Mouse (Mus musculus) ES-E14 (cell line): ENCODE results near the gene Fam25c.

Experiments
- CHD2 ChIP-seq: IDR thresholded peaks from 2 replicates; pipeline ENCODE4 v1.6.1; 2014; ENCODE audit warnings: mild to moderate bottlenecking, low read depth, low read length, inconsistent platforms
- HCFC1 ChIP-seq: IDR thresholded peaks from 2 replicates; pipeline ENCODE4 v1.6.1; 2012; ENCODE audit warnings: low read length, inconsistent platforms, borderline replicate concordance; ENCODE audit not compliant: insufficient read depth
- MAFK ChIP-seq: IDR thresholded peaks from 2 replicates; pipeline ENCODE4 v1.6.1; 2014; ENCODE audit warnings: mild to moderate bottlenecking, low read depth, low read length, inconsistent platforms; ENCODE audit not compliant: insufficient read depth
- ZC3H11A ChIP-seq: IDR thresholded peaks from 2 replicates; pipeline ENCODE4 v1.6.1; 2012; ENCODE audit warnings: low read depth, mild to moderate bottlenecking, inconsistent platforms, low read length, borderline replicate concordance
- ZNF384 ChIP-seq: IDR thresholded peaks from 2 replicates; pipeline ENCODE4 v1.6.1; 2012; ENCODE audit warnings: low read depth, low read length, inconsistent platforms

DNA sequence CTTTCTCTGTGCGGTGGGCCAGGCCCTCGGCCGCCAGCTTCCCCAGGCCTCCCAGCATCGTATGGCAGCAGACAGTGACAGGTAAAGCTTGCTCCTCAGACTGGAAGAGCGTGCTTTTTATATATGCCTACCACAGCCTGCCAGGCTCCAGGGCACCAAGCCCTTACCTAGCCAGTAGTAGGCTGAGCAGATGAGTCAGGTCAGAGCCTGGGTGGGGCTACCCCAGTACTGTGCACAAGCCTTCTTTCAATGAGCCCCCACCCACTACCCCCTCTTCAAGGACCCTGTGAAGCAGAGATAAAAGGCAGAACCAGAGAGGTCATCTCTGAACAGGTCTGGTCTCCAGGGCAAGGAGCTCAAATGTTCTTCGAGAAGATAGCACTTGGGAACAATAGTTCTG, at the start of gene Fam25c:
- TF ChIP-seq ZC3H11A (no peak), CHD2 (no peak), HCFC1 (no peak), ZNF384 (no peak), MAFK (no peak)
